Mouse (Mus musculus) embryonic fibroblast, embryonic 13.5 days (primary cell): ENCODE data around the gene Brd3. TPM values are rescaled to one million over a fixed set of nuclear protein-coding genes. Genes with fewer than 3 reads are reported as not detected.

ENCODE experiments used
- H3K27ac ChIP-seq: 2 replicates; pipeline ENCODE4 v1.5.1; 2012; ENCODE audit warnings: low read length, control low read depth, inconsistent platforms; ENCODE audit not compliant: insufficient read depth
- H3K4me1 ChIP-seq: 2 replicates; pipeline ENCODE4 v1.6.1; 2011; ENCODE audit warnings: low read length; ENCODE audit not compliant: control insufficient read depth, insufficient read depth
- H3K4me3 ChIP-seq: 2 replicates; pipeline ENCODE4 v1.5.1; 2011; ENCODE audit warnings: mild to moderate bottlenecking, control low read depth, low read length; ENCODE audit not compliant: insufficient read depth
- CTCF ChIP-seq: IDR thresholded peaks from 2 replicates; pipeline ENCODE4 v1.5.1; 2011; ENCODE audit warnings: mild to moderate bottlenecking, control low read depth, low read length, moderate library complexity, borderline replicate concordance; ENCODE audit not compliant: insufficient read depth
- POLR2A ChIP-seq: IDR thresholded peaks from 2 replicates; pipeline ENCODE4 v1.6.1; 2011; ENCODE audit warnings: low read depth, mild to moderate bottlenecking, control low read depth, low read length, moderate library complexity
- polyA plus RNA-seq: library from polyadenylated mRNA; stranded (reverse); fragments of >200 nt; gene quantifications from 2 replicates; pipeline ENCODE4 v1.2.4, GENCODE M21; 2011; ENCODE audit warnings: low read depth; ENCODE audit not compliant: missing spikeins, insufficient read length

The Brd3 gene
- polyA plus RNA-seq, 1 experiment, result 41.4 TPM

GRCm38 (mm10) chr2:27432599-27432998 is 74.9 kb downstream of the Brd3 start:
- H3K27ac ChIP-seq, result no peak overlapping the region
- TF ChIP-seq POLR2A (no peak), CTCF (no peak)
- H3K4me3 ChIP-seq, result no peak overlapping the region
- no peaks in the 10 kb centered on the region; the same call in 1 of the 2 replicates for H3K4me1 ChIP-seq

DNA sequence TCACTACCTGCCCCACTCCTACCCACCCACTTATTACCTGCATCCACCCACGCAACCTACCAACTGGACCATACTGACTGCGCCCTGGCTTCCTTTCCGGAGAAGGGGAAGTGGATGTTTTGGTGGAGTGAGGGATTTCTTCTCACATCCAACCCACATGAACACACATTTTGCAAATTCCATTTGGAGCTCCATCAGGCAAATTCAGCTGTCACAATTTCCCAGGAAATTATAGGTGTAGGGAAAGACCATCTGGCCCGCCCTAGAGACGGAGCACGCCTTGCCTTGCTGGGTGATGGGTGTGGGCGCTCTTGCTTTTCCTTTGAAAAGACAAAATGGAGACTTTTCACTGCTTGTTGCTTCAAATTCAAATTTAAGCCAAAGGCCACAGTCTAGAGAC is 76.8 kb downstream of the Brd3 start:
- TF ChIP-seq CTCF (no peak), POLR2A (no peak)
- Histone ChIP-seq H3K27ac (no peak overlapping the region), H3K4me1 (no peaks in the 10 kb centered on the region), H3K4me3 (no peak overlapping the region)

GRCm38 (mm10) chr2:27428071-27428470 is 79.4 kb downstream of the Brd3 start:
- TF ChIP-seq CTCF (peak; percentile 85), POLR2A (no peak)
- no peaks in the 10 kb centered on the region; the same call in 1 of the 2 replicates for H3K4me1 ChIP-seq
- no peak overlapping the region for H3K4me3 ChIP-seq
- H3K27ac ChIP-seq, result no peak overlapping the region

DNA sequence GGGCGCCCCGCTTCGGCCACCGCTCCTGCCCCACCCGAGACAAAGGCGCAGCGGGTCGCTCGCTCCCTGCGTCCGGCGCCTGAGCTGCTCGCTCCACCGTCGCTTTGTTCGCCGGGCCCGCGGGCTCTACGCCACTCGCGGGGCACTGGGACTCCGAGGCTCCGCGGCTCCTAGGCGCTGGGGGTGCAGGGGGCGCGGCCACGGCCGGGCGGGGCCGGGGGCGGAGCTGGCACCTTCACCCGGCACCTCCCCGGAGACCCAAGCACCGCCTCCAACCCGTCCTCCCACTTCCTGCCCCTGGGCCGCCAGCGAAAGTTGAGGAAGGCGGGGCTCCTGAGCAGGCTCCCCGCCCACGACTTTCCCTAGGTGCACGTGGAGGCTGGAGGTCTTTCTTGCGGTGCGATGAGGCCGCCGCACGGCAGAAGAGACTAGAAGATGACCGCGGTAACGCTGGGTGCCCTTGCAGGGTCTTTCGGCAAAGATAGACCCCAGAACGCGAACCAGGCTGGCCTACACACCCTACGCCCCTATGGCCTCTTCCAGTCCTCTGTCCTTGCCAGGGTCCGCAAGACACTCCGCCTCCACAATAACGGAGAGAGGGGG is 80.5 kb downstream of the Brd3 start, which contains the start of gene Vav2:
Gene Vav2 (minus strand): TSS at position 179 of the 603 bp plus-strand sequence.
- TF ChIP-seq POLR2A, result peak; percentile 72
- TF ChIP-seq CTCF, result 0 out of 2 replicates have a peak, but pooled peaks have one; percentile 0
- no peaks in the 10 kb centered on the region; the same call in 1 of the 2 replicates for H3K4me1 ChIP-seq
- H3K4me3 ChIP-seq, result peak within 1 kb of the TSS; percentile 95
- peak within 1 kb of the TSS; percentile 80 for H3K27ac ChIP-seq

GRCm38 (mm10) chr2:27426406-27426854 is 81.0 kb downstream of the Brd3 start:
- H3K4me3 ChIP-seq, result peak overlapping the region; percentile 95
- H3K4me1 ChIP-seq, result no peaks in the 10 kb centered on the region; the same call in 1 of the 2 replicates
- H3K27ac ChIP-seq, result peak overlapping the region; percentile 80
- TF ChIP-seq CTCF, result no peak
- no peak; the same call in 1 of the 2 replicates for TF ChIP-seq POLR2A

DNA sequence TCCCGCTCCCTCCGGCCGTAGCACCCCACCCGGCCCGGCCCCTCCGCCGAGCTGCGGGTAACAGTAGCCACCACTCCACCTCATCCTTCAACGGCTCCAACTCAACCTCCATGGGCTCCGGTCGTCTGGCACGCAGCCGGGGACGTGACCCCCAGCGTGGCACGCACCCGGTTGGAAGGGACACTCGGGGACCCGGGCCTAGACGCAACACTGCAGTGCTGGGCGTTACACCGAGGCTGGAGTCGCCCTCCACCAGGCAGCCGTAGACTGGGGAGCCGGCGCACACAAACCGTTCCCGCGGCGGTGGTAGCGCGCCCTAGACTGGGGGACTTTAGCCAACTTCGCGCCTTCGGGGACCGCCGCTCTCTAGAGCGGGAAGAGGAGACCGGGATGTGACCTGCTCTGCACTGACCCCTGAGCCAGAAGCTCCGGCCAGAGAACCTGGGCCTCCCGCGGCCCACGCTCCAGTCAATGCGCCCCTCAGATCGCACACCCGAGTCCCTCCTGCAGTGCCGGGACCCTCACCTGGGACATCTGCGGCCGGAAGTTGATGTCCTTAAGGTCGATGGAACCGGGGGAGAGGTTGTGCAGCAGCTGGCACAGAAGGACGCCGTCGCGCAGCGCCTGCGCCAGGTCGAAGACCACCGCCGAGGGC is 81.6 kb downstream of the Brd3 start:
- H3K27ac ChIP-seq, result no peak overlapping the region
- H3K4me1 ChIP-seq, result no peaks in the 10 kb centered on the region; the same call in 1 of the 2 replicates
- no peak for TF ChIP-seq CTCF
- no peak for TF ChIP-seq POLR2A
- H3K4me3 ChIP-seq, result peak overlapping the region; percentile 95

- Histone ChIP-seq H3K27ac (no peak overlapping the region), H3K4me3 (peak overlapping the region; percentile 95), H3K4me1 (no peaks in the 10 kb centered on the region; the same call in 1 of the 2 replicates)
- TF ChIP-seq POLR2A (no peak), CTCF (no peak)
These were observed 82.3 kb downstream of the Brd3 start for GRCm38 (mm10) chr2:27425161-27425611.

GRCm38 (mm10) chr2:27423596-27423995 is 83.9 kb downstream of the Brd3 start:
- no peak overlapping the region for H3K27ac ChIP-seq
- no peaks in the 10 kb centered on the region; the same call in 1 of the 2 replicates for H3K4me1 ChIP-seq
- H3K4me3 ChIP-seq, result no peak overlapping the region
- TF ChIP-seq POLR2A, result no peak
- no peak for TF ChIP-seq CTCF

- H3K4me1 ChIP-seq, result no peaks in the 10 kb centered on the region; the same call in 1 of the 2 replicates
- TF ChIP-seq POLR2A (no peak), CTCF (no peak)
- no peak overlapping the region for H3K4me3 ChIP-seq
- H3K27ac ChIP-seq, result no peak overlapping the region
These were observed 86.0 kb downstream of the Brd3 start for GRCm38 (mm10) chr2:27421293-27422068.
